Mouse (Mus musculus) liver, embryonic 16.5 days (tissue): ENCODE results near the gene Calm5. TPM values are rescaled to one million over a fixed set of nuclear protein-coding genes. Genes with fewer than 3 reads are reported as not detected.
"Not testable (repeated sequence)": the region's sequence is repeated elsewhere in the genome, so short reads cannot be mapped to it uniquely, and the experiment has no call there.

ENCODE experiments used
- ATAC-seq: fragments of 200-750 bp; cut with Nextera tagmentation; 2 replicates; pipeline ENCODE4 v1.8.0; 2017; ENCODE audit warnings: low read depth, mild to moderate bottlenecking, moderate number of reproducible peaks, moderate library complexity
- H3K27ac ChIP-seq: fragments of 300-500 bp; sonication (generic); 2 replicates; pipeline ENCODE4 v1.5.1; 2014; ENCODE audit warnings: mild to moderate bottlenecking, low read length
- H3K27me3 ChIP-seq: fragments of 300-500 bp; sonication (generic); 2 replicates; pipeline ENCODE4 v1.6.1; 2014; ENCODE audit warnings: low read depth, low read length, mixed read lengths; ENCODE audit not compliant: control insufficient read depth, insufficient read depth
- H3K36me3 ChIP-seq: fragments of 300-500 bp; sonication (generic); 2 replicates; pipeline ENCODE4 v1.6.1; 2014; ENCODE audit warnings: mild to moderate bottlenecking; ENCODE audit not compliant: control insufficient read depth, insufficient read depth
- H3K4me1 ChIP-seq: fragments of 300-500 bp; sonication (generic); 2 replicates; pipeline ENCODE4 v1.6.1; 2014; ENCODE audit warnings: low read depth, low read length, mixed read lengths; ENCODE audit not compliant: control insufficient read depth
- H3K4me2 ChIP-seq: fragments of 300-500 bp; sonication (generic); 2 replicates; pipeline ENCODE4 v1.6.1; 2014; ENCODE audit warnings: low read depth, low read length, mixed read lengths
- H3K4me3 ChIP-seq: fragments of 300-500 bp; sonication (generic); 2 replicates; pipeline ENCODE4 v1.5.1; 2014; ENCODE audit warnings: low read depth, mild to moderate bottlenecking, low read length
- H3K9ac ChIP-seq: fragments of 300-500 bp; sonication (generic); 2 replicates; pipeline ENCODE4 v1.6.1; 2014; ENCODE audit warnings: low read depth, low read length
- H3K9me3 ChIP-seq: fragments of 300-500 bp; sonication (generic); replicated peaks from 2 replicates; pipeline ENCODE4 v1.6.1; 2016; ENCODE audit warnings: low read length; ENCODE audit not compliant: control insufficient read depth
- WGBS: fragments of 180-500 bp; shearing (Covaris S2); extraction: QIAGEN DNeasy Blood & Tissue Kit; methylation state at CpG from one replicate; pipeline ENCODE4 v1.1.7; 2014; ENCODE audit not compliant: insufficient replicate concordance; 5-methylcytosine and 5-hydroxymethylcytosine counted together
- polyA plus RNA-seq: library from polyadenylated mRNA; unstranded; fragments of >200 nt; fragmentation: Nextera tagmentation; extraction: Ambion mirVana; gene quantifications from 2 replicates; pipeline ENCODE4 v1.2.1, GENCODE M21; 2015

Calm5 gene
- not detected in 2 replicates for polyA plus RNA-seq

- not testable (repeated sequence) for H3K36me3 ChIP-seq, H3K4me1 ChIP-seq, H3K9me3 ChIP-seq, H3K4me2 ChIP-seq, H3K27ac ChIP-seq, H3K9ac ChIP-seq, ATAC-seq, H3K27me3 ChIP-seq, H3K4me3 ChIP-seq
- 37% methylated on average over 3 of the region's 3 CpGs for WGBS
These were observed at the start of gene Calm5 for GRCm38 (mm10) chr13:3853648-3854333. TSS of gene Calm5 (plus strand) at chr13:3854173.

GRCm38 (mm10) chr13:3804186-3804585, 49.8 kb upstream of the Calm5 start, which contains the start of gene Calml3:
TSS of gene Calml3 (minus strand) at chr13:3804316.
- Histone ChIP-seq H3K27ac (no peak within 1 kb of the TSS), H3K4me1 (no peaks in the 10 kb centered on the region), H3K4me3 (no peak within 1 kb of the TSS), H3K27me3 (no peaks in the 10 kb centered on the region), H3K36me3 (no peaks in the 10 kb centered on the region), H3K4me2 (no peak within 1 kb of the TSS), H3K9me3 (no peaks in the 10 kb centered on the region), H3K9ac (no peak within 1 kb of the TSS)
- 75% methylated on average over 13 of the region's 13 CpGs for WGBS
- no peak for ATAC-seq

DNA sequence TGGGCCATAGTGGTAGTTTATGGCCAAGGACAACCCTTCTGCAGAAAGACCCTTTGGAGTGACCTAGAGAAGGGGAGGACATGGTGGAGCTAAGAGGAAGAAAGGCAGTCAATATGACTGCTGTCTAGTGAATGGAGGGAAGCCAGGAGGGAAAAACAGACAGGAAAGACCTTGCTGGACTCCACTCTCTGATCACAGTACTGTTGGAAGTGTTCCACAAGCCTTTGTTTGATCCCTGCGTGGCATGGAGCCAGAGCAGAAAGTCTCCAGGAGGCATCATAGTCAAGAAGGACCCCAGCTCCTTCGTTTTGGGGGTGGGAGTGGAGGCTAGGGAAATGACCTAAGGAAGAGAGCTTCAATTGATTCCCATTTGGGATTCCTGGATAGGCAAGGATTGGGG, 48.8 kb upstream of the Calm5 start:
- no peaks in the 10 kb centered on the region for H3K27me3 ChIP-seq
- H3K4me1 ChIP-seq: no peaks in the 10 kb centered on the region
- no peak for ATAC-seq
- H3K4me2 ChIP-seq: no peak overlapping the region
- H3K27ac ChIP-seq: no peak overlapping the region
- 41% methylated on average over 2 of the region's 2 CpGs for WGBS
- H3K4me3 ChIP-seq: no peak overlapping the region
- H3K9ac ChIP-seq: no peak overlapping the region
- no peaks in the 10 kb centered on the region for H3K9me3 ChIP-seq
- no peaks in the 10 kb centered on the region for H3K36me3 ChIP-seq

GRCm38 (mm10) chr13:3805638-3806037, 48.3 kb upstream of the Calm5 start:
- no peak overlapping the region for H3K4me3 ChIP-seq
- 31% methylated on average over 5 of the region's 5 CpGs for WGBS
- no peaks in the 10 kb centered on the region for H3K27me3 ChIP-seq
- no peak overlapping the region for H3K9ac ChIP-seq
- ATAC-seq: no peak
- H3K4me1 ChIP-seq: no peaks in the 10 kb centered on the region
- no peaks in the 10 kb centered on the region for H3K9me3 ChIP-seq
- no peaks in the 10 kb centered on the region for H3K36me3 ChIP-seq
- H3K27ac ChIP-seq: no peak overlapping the region
- H3K4me2 ChIP-seq: no peak overlapping the region

DNA sequence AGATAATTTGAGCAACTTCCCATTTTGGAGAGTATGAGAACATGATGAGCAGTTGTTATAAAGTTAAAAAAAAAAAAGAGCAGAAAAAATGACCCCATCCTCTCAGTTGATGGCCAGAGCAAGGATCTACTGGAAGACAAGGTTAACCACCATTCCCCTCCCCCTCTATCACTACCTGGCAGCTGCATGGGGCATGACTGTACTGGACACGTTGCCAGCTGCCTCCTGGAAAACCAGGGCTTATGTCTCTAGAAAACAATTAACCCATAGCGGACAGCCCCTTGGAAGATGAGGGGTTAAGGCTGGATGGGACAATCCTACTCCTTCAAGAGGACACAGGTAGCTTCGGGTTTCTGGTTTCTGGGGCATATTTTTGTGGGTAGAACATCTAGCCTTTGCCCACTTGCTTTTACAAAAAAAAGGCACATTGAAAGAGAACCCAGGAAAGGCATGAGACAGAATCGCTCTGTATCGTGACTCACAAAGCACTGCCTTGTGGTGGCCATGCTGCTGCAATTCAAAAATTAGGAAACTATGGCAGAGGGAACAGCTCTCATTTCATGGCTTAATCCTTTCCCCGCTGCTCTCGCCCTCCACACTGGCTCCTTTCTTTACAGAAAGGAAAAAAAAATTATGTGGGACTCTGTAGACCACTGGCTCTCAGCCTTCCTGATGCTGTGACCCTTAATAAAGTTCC, 46.7 kb upstream of the Calm5 start:
- no peak overlapping the region for H3K27ac ChIP-seq
- no peaks in the 10 kb centered on the region for H3K27me3 ChIP-seq
- no peak overlapping the region for H3K9ac ChIP-seq
- no peak overlapping the region for H3K4me3 ChIP-seq
- H3K4me2 ChIP-seq: no peak overlapping the region
- H3K9me3 ChIP-seq: no peaks in the 10 kb centered on the region
- WGBS: 63% methylated on average over 7 of the region's 7 CpGs
- H3K36me3 ChIP-seq: no peaks in the 10 kb centered on the region
- H3K4me1 ChIP-seq: no peaks in the 10 kb centered on the region
- no peak for ATAC-seq

DNA sequence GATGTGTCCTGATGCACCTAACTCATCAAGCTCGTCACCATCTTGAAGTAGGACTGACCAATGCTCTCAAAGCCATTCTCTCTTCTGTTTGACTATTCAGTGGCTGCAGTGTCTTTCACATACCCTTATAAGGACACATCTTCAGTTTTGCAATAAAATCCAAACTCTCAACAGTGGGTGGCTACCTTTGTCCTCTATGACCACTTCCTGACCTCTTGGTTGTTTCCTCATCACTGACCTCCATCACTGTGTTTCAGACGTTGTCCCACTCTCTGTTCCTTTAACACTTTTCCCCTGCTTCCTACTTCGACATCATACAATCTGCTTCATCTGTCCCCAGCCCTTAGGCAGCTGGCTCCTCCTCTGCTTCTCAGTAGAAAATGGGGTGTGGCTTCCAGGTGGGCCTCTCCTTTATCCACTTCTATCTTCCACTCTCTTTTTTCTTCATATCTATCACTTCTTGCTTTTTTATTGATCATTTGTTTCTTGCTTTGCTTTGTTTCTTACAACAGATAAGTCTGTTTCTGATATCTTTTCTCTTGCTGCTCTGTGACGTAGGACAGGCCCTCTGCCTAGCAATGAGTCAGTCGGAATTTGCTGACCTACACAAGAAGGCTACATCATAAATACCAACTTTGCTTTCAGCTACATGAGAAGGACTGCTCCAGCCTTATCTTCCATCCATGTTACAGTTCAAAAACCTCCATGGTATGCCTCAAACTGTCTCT, 35.8 kb upstream of the Calm5 start:
- no peaks in the 10 kb centered on the region for H3K36me3 ChIP-seq
- ATAC-seq: no peak
- H3K4me1 ChIP-seq: peaks cover 3% of the 10 kb centered on the region
- no peaks in the 10 kb centered on the region for H3K9me3 ChIP-seq
- H3K4me2 ChIP-seq: no peak overlapping the region
- H3K27ac ChIP-seq: no peak overlapping the region
- no peak overlapping the region for H3K4me3 ChIP-seq
- H3K27me3 ChIP-seq: no peaks in the 10 kb centered on the region
- H3K9ac ChIP-seq: no peak overlapping the region
- WGBS: 50% methylated on average over 5 of the region's 5 CpGs

- no peak for ATAC-seq
- Histone ChIP-seq H3K4me2 (no peak overlapping the region), H3K27me3 (no peaks in the 10 kb centered on the region), H3K9ac (no peak overlapping the region), H3K27ac (no peak overlapping the region), H3K4me1 (peaks cover 3% of the 10 kb centered on the region), H3K36me3 (no peaks in the 10 kb centered on the region), H3K9me3 (no peaks in the 10 kb centered on the region), H3K4me3 (no peak overlapping the region)
- 77% methylated on average over 2 of the region's 2 CpGs for WGBS
These were observed 35.3 kb upstream of the Calm5 start for GRCm38 (mm10) chr13:3818740-3819076.

- Histone ChIP-seq H3K36me3 (no peaks in the 10 kb centered on the region), H3K4me1 (peaks cover 3% of the 10 kb centered on the region), H3K27ac (no peak overlapping the region), H3K9ac (no peak overlapping the region), H3K9me3 (no peaks in the 10 kb centered on the region), H3K4me2 (no peak overlapping the region), H3K27me3 (no peaks in the 10 kb centered on the region), H3K4me3 (no peak overlapping the region)
- no peak for ATAC-seq
- WGBS: 49% methylated on average over 4 of the region's 4 CpGs
These were observed 31.9 kb upstream of the Calm5 start for GRCm38 (mm10) chr13:3822105-3822504.

DNA sequence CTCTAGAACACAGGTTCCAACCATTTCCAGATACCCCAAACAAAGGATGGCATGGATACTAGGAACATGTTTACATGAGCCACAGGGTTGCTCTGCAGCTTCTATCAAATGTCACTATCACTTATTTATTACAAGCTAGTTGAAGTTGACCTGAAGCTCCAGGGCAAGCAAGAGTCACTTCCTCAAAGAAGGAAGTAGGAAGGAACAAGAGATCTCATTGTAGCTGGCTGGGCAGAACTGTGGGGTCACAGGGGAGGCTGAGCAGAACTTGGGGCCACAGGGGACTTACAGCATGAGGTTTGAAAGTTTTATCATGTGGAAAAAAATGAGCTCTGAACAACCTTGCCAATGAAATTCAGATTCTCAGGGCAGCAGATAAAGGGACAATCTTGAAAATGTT, 28.2 kb upstream of the Calm5 start:
- H3K9ac ChIP-seq: no peak overlapping the region
- H3K4me3 ChIP-seq: no peak overlapping the region
- no peaks in the 10 kb centered on the region for H3K9me3 ChIP-seq
- H3K4me2 ChIP-seq: no peak overlapping the region
- no peaks in the 10 kb centered on the region for H3K36me3 ChIP-seq
- no peak overlapping the region for H3K27ac ChIP-seq
- H3K4me1 ChIP-seq: no peaks in the 10 kb centered on the region
- no peak for ATAC-seq
- H3K27me3 ChIP-seq: no peaks in the 10 kb centered on the region
